Mouse (Mus musculus): ENCODE measurements around the gene Nmnat1. TPM values are rescaled to one million over a fixed set of nuclear protein-coding genes. Genes with fewer than 3 reads are reported as not detected.

Gene Nmnat1
- polyA plus RNA-seq, 1 experiment from 2014 or later, result 10.5 TPM

DNA sequence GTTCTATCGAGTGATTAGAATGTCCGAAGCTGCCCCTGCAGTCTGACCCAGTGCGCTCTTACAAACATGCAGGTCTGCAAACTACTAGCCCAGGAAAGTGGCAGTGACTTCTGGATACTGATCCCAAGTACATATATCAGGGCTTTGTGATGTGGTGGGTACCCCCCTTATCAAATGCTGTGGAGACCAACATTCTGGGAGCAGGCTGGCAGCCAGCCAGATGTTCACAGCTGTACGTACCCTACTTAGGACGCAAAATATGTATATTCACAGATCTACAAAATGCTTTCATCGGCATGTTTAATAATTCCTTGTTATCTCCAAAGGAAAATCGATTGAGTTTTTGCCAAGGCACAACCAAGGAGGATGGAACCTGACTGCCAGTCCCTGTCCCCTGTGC lies 27.1 kb upstream of the Nmnat1 start:
- H3K4me2 ChIP-seq (replicated peaks), result no peak overlapping the region
- no peak for ATAC-seq (replicated peaks)
- no peak overlapping the region for H3K9ac ChIP-seq (replicated peaks)
- WGBS, result 68% methylated on average over 7 of the region's 7 CpGs
- no peaks in the 10 kb centered on the region for H3K27me3 ChIP-seq
- peak overlapping the region; percentile 57 for H3K27ac ChIP-seq (replicated peaks)
- H3K4me3 ChIP-seq, result no peak overlapping the region
- H3K4me1 ChIP-seq, result peaks cover 16% of the 10 kb centered on the region
- no peaks in the 10 kb centered on the region for H3K9me3 ChIP-seq
- H3K36me3 ChIP-seq, result no peaks in the 10 kb centered on the region

DNA sequence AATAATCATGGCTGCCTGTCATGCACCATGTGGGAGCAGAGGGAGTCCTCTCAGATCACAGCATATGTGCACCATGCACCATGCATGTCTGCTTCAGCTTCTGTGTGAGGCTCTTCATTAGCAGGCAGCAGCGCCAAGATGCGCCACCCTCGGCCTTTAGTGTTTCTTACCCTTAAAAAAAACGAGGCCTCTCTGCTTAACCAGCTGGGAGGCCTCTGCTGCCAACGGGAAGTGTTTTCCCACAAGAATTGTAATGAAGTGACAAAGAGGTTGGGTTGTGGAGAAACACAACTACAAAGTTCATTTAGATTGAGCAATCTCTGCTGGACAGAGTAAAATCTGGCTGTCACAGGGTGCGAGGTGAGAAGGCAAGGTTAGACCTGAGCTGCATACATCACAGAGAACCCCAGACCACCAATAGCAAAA lies 26.2 kb upstream of the Nmnat1 start:
- Histone ChIP-seq H3K4me2 (replicated peaks) (no peak overlapping the region), H3K4me1 (peaks cover 16% of the 10 kb centered on the region), H3K4me3 (no peak overlapping the region), H3K36me3 (no peaks in the 10 kb centered on the region), H3K9me3 (no peaks in the 10 kb centered on the region), H3K27me3 (no peaks in the 10 kb centered on the region), H3K9ac (replicated peaks) (no peak overlapping the region), H3K27ac (replicated peaks) (peak overlapping the region; percentile 57)
- peak; percentile 46; the same call in 1 of the 2 replicates for ATAC-seq (replicated peaks)
- WGBS, result 24% methylated on average over 6 of the region's 6 CpGs

DNA sequence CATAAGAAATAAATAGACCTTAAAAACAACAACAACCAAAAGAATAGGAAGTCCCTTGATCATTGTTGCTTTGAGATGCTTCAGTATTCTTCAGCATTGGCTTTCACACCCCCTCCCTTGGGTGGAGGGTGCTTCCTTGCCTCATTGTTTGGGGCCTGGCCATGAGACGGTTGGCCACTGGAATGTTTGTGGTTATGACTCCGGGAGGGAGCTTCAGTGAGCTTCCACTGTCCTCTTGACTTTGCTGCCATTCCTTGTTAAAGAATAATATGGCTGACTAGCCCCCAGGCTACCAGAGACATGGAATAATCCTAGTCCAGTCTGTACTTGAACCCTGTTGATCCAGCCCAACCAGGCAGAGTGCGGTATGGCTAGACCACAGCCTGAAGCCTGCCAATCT lies 21.9 kb upstream of the Nmnat1 start:
- Histone ChIP-seq H3K4me1 (peaks cover 25% of the 10 kb centered on the region), H3K9ac (replicated peaks) (no peak overlapping the region), H3K27ac (replicated peaks) (no peak overlapping the region), H3K36me3 (peaks cover 4% of the 10 kb centered on the region), H3K4me2 (replicated peaks) (no peak overlapping the region), H3K9me3 (no peaks in the 10 kb centered on the region), H3K27me3 (no peaks in the 10 kb centered on the region), H3K4me3 (no peak overlapping the region)
- no peak for ATAC-seq (replicated peaks)
- WGBS, result 88% methylated on average over 3 of the region's 3 CpGs

DNA sequence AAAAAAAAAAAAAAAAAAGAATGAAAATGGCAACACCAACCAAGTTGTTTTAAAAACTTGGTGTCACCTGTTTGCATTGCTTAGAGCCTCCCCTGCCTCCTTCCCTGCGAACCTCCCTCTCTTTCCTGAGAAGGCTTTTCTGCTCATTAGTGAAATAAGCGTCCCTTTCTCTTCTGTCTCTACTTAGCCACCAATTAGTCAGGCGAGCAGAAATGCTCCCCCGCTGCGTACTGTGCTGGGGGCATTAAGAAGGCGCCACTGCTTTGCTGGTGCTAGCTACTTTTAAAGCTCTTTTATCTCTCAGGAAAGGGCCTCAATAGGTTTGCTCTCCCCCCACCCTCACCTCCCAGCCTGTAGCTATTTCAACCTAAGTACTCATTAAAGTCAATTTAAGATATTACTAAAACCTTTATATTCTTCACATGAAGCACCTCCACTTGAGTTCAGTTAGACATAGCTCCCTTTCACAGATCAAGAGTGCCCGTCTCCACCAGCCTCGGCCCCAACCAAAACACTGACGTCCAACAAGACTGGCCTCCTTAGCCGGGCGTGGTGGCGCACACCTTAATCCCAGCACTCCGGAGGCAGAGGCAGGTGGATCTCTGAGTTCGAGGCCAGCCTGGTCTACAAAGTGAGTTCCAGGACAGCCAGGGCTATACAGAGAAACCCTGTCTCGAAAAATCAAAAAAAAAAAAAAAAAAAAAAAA lies 20.4 kb upstream of the Nmnat1 start:
- 0 out of 2 replicates have a peak overlapping the region, but pooled peaks have one; percentile 11 for H3K27ac ChIP-seq (replicated peaks)
- H3K4me2 ChIP-seq (replicated peaks), result no peak overlapping the region
- no peak overlapping the region for H3K4me3 ChIP-seq
- H3K36me3 ChIP-seq, result peaks cover 9% of the 10 kb centered on the region
- no peak overlapping the region for H3K9ac ChIP-seq (replicated peaks)
- 18% methylated on average over 15 of the region's 15 CpGs for WGBS
- no peak for ATAC-seq (replicated peaks)
- no peaks in the 10 kb centered on the region for H3K27me3 ChIP-seq
- no peaks in the 10 kb centered on the region for H3K9me3 ChIP-seq
- H3K4me1 ChIP-seq, result peaks cover 12% of the 10 kb centered on the region

DNA sequence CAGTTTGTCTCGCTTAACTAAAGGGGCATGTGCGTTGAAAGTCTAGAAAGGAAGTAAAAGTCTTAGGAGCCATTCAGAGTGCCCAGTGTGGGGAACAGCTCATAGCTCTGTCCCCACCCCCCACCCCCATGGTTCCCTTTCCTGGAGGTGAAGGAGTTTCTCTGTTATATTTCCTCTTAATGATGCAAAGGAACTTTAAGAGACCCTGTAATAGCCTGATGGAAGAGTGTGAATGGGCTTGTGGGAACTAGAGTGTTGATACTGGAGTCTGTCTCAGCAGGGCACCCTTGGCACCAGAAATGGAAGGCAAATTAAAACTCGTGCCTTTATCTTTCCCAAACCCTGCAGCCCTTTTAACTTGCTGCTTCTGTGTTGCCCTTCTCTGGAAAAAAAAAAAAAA lies 19.9 kb upstream of the Nmnat1 start:
- Histone ChIP-seq H3K27ac (replicated peaks) (peak overlapping the region; percentile 64), H3K4me1 (peaks cover 12% of the 10 kb centered on the region), H3K9me3 (no peaks in the 10 kb centered on the region), H3K4me2 (replicated peaks) (no peak overlapping the region), H3K27me3 (no peaks in the 10 kb centered on the region), H3K9ac (replicated peaks) (no peak overlapping the region), H3K4me3 (no peak overlapping the region), H3K36me3 (peaks cover 13% of the 10 kb centered on the region)
- 1% methylated on average over 3 of the region's 3 CpGs for whole genome bisulfite sequencing
- peak; percentile 57; the same call in 1 of the 2 replicates for ATAC-seq (replicated peaks)

DNA sequence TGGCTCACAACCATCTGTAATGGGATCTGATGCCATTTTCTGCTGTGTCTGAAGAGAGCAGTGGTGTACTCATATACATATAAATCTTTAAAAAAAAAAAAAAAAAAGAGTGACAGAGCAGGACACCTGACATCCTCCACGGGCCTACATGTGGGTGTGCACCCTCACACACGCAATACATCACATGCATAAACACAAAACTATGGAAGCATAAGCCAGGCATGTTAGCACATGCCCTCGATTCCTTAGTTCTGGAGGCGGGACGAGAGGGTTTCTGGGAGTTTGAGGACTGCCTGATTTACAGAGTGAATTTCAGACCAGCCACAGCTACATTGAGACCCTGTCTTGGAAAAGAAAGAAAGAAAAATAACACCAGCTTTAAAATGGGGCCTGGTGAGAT lies 19.4 kb upstream of the Nmnat1 start:
- no peak overlapping the region for H3K4me3 ChIP-seq
- peaks cover 15% of the 10 kb centered on the region for H3K36me3 ChIP-seq
- peak overlapping the region; percentile 64 for H3K27ac ChIP-seq (replicated peaks)
- H3K4me2 ChIP-seq (replicated peaks), result no peak overlapping the region
- no peaks in the 10 kb centered on the region for H3K27me3 ChIP-seq
- peak; percentile 35; the same call in 1 of the 2 replicates for ATAC-seq (replicated peaks)
- no peak overlapping the region for H3K9ac ChIP-seq (replicated peaks)
- peaks cover 12% of the 10 kb centered on the region for H3K4me1 ChIP-seq
- no peaks in the 10 kb centered on the region for H3K9me3 ChIP-seq
- 34% methylated on average over 5 of the region's 5 CpGs for WGBS

DNA sequence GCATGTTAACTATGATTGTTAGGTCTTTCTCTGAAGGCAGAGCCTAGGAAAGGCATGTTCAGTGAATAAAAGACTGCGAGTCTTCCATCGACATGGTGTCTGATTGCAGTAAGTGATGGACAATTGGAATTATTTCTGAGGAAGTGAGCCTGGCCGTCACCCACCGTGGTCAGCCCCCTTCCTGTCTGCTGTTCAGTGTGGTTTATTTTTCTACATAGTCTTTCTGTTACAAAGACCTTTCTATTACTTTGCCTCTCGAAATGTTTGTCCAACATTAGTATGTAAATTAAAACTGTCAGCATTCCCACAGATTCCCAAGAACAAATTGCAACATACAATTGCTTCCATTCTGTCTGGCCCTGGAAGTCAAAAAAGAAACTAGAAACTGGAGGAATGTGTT lies 14.8 kb upstream of the Nmnat1 start:
- H3K4me1 ChIP-seq, result peaks cover 6% of the 10 kb centered on the region
- no peaks in the 10 kb centered on the region for H3K9me3 ChIP-seq
- H3K36me3 ChIP-seq, result peaks cover 45% of the 10 kb centered on the region
- no peak overlapping the region for H3K9ac ChIP-seq (replicated peaks)
- H3K27me3 ChIP-seq, result no peaks in the 10 kb centered on the region
- no peak overlapping the region for H3K4me3 ChIP-seq
- no peak overlapping the region for H3K4me2 ChIP-seq (replicated peaks)
- H3K27ac ChIP-seq (replicated peaks), result no peak overlapping the region
- 61% methylated on average over 5 of the region's 5 CpGs for WGBS
- no peak for ATAC-seq (replicated peaks)

DNA sequence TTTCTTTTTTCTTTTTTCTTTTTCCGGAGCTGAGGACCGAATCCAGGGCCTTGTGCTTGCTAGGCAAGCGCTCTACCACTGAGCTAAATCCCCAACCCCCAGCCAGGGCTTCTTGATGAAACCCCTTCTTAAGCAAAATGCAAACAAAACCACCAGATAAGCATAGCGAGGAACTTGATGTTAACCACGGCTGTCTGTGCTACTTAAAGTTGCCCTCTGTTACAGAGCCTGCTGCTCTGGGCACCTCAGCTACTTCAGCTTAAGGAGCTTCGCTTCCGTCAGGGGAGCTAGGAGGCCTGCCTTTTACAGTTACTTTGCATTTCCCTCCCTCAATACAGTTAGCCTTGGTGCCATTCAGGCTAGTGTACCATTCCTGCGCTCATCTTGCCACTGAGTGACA lies 13.9 kb upstream of the Nmnat1 start:
- Histone ChIP-seq H3K36me3 (peaks cover 54% of the 10 kb centered on the region), H3K4me1 (no peaks in the 10 kb centered on the region), H3K27ac (replicated peaks) (no peak overlapping the region), H3K4me3 (no peak overlapping the region), H3K9ac (replicated peaks) (no peak overlapping the region), H3K9me3 (no peaks in the 10 kb centered on the region), H3K27me3 (no peaks in the 10 kb centered on the region), H3K4me2 (replicated peaks) (no peak overlapping the region)
- WGBS, result 75% methylated on average over 8 of the region's 8 CpGs
- no peak for ATAC-seq (replicated peaks)

DNA sequence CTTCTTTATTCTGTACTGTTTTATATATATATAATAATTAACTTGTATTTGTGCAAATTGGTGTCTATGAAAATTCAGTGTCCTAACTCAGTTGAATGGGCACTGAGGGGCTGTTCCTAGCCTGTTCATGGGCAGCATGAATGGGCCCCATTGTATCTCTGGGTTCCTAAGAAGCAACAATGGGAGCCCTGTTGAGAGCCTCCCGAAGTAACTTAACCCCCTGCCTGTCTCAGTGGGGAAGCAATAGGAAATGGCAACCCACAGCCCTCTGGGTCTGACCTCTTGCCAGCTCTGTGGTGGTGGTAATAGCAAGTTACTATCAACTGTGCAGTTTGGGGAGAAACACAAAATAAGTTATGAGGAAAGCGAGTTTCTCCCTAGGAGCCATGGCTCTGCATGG lies 11.6 kb upstream of the Nmnat1 start:
- 5% methylated on average over 2 of the region's 2 CpGs for WGBS
- Histone ChIP-seq H3K9ac (replicated peaks) (no peak overlapping the region), H3K4me2 (replicated peaks) (no peak overlapping the region), H3K4me1 (no peaks in the 10 kb centered on the region), H3K27ac (replicated peaks) (no peak overlapping the region), H3K27me3 (no peaks in the 10 kb centered on the region), H3K4me3 (no peak overlapping the region), H3K9me3 (no peaks in the 10 kb centered on the region), H3K36me3 (peaks cover 61% of the 10 kb centered on the region)
- ATAC-seq (replicated peaks), result peak; percentile 57; the same call in 1 of the 2 replicates

DNA sequence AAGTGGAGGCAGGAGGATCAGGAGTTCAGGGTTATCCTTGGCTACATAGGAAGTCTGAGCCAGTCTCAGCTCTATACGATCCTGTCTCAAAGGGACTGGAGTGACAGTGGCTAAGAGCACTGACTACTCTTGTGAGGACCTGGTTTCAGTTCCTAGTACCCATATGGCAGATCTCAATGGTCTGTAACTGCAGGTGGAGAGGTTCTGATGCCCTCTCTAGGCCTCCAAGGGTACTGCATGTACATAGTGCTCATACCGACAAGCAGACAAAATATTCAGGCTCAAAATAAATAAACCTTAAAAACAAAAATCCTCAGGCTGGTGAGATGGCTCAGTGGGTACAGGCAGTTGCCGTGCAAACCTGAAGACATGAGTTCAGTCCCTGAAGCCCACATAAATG lies 6.1 kb upstream of the Nmnat1 start:
- 96% methylated on average over 3 of the region's 3 CpGs for WGBS
- Histone ChIP-seq H3K4me1 (peaks cover 11% of the 10 kb centered on the region), H3K9ac (replicated peaks) (no peak overlapping the region), H3K4me3 (no peak overlapping the region), H3K27me3 (no peaks in the 10 kb centered on the region), H3K27ac (replicated peaks) (no peak overlapping the region), H3K36me3 (peaks cover 72% of the 10 kb centered on the region), H3K4me2 (replicated peaks) (no peak overlapping the region), H3K9me3 (no peaks in the 10 kb centered on the region)
- no peak for ATAC-seq (replicated peaks)

DNA sequence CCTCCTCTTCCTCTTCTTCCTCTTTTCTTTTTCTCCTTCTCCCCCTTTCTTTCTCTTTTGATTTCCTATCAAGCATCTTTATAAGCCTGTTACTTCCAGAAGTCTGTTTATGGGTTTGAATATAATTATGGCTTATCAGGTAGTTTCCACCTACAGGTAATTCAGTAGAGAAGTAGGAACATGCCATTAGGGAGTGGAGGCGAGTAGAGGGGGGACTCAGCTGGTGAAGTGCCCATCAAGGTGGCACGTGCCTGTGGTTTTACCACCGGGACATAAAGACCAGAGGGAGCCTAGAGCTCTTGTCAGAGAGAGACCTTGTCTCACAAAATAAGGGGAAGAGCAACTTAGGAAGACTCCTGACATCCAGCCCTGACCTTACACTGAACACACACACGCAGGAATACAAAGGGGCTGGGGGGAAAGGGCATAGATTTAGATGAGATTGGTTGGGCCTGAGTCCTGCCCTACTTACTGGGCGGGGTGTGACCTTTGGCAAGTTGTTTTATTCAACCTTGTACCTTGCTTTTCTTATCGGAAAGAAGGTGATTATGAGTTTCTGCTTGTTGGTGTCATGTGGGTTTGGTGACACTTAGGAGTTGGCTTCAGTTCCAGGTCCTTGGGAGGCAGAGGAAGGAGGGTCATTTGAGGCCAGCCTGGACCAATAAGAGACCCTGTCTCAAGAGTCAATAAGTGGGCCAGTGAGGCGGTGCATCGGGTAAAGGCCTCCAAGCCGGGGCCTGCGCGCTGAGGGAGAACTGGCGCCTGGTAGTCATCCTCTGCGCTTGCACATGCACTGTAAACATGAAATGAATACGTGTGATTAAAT lies 4.6 kb upstream of the Nmnat1 start:
- WGBS, result 96% methylated on average over 14 of the region's 14 CpGs
- H3K4me1 ChIP-seq, result peaks cover 15% of the 10 kb centered on the region
- H3K4me2 ChIP-seq (replicated peaks), result no peak overlapping the region
- no peak overlapping the region for H3K9ac ChIP-seq (replicated peaks)
- H3K9me3 ChIP-seq, result no peaks in the 10 kb centered on the region
- no peak for ATAC-seq (replicated peaks)
- no peaks in the 10 kb centered on the region for H3K27me3 ChIP-seq
- peaks cover 59% of the 10 kb centered on the region for H3K36me3 ChIP-seq
- H3K4me3 ChIP-seq, result no peak overlapping the region
- no peak overlapping the region for H3K27ac ChIP-seq (replicated peaks)

DNA sequence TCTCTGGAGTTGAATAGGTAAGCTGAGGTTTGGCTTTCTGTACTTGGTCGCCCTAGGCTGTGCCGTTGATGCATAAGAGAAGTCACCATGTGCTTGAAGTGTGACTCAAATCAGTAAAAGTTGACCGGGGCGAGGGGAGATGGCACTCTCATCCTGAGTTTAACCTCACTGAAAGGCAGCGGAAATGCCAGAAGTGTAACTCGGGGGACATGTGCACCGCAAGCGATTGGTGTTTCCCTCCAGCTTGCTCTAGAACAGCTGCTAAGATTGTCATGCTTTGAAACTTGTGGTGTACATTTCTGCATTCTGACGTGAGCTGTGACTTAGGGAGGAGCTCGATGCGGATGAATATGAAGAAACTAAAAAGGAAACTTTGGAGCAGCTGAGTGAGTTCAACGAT lies 2.7 kb upstream of the Nmnat1 start:
- 94% methylated on average over 12 of the region's 12 CpGs for WGBS
- no peak overlapping the region for H3K4me3 ChIP-seq
- no peak overlapping the region for H3K27ac ChIP-seq (replicated peaks)
- H3K9ac ChIP-seq (replicated peaks), result no peak overlapping the region
- H3K36me3 ChIP-seq, result peaks cover 42% of the 10 kb centered on the region
- ATAC-seq (replicated peaks), result no peak
- no peaks in the 10 kb centered on the region for H3K27me3 ChIP-seq
- peaks cover 19% of the 10 kb centered on the region for H3K4me1 ChIP-seq
- H3K9me3 ChIP-seq, result no peaks in the 10 kb centered on the region
- no peak overlapping the region for H3K4me2 ChIP-seq (replicated peaks)
